Mouse (Mus musculus): ENCODE measurements around the gene Mrpl24.

DNA sequence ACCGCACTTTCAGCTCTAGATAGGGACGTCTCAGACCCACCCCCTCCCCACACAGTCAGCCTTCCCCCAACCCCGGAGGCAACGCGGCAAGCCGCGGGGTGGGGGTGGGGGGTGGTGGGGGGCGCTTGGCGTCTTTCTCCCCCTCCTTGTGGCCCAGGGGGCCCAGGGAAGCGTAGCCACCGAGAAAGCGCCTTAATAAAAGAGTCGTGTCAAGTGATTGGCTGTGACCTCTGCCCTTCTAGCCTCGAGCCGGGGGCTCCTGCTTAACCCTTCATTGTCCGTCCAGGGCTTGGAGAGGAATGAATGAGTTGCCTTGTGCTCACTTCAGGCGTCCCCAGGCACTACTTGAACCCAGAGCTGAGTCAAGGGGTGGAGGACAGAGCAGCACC is 28.5 kb downstream of the Mrpl24 start:
- no peak for TF ChIP-seq CTCF (conservative IDR thresholded peaks at IDR 0.05; ENCODE audit: insufficient read depth, insufficient read length, low read depth, low read length)
- no peak for TF ChIP-seq POLR2A (IDR thresholded peaks at IDR 0.05; ENCODE audit: low read depth, low read length)

Measured in kidney, adult 2 months (tissue).